Mouse (Mus musculus) hindbrain, postnatal 0 days (tissue): ENCODE results near the gene Cfap45. TPM values are rescaled to one million over a fixed set of nuclear protein-coding genes. Genes with fewer than 3 reads are reported as not detected.

Experiments
- ATAC-seq: fragments of 200-750 bp; cut with Nextera tagmentation; 2 replicates; pipeline ENCODE4 v1.8.0; 2017; ENCODE audit warnings: mild to moderate bottlenecking, moderate TSS enrichment, moderate library complexity
- DNase-seq: peaks from one replicate; pipeline ENCODE4 v3.0.0-alpha.2; 2015; ENCODE audit warnings: low spot score
- H3K27ac ChIP-seq: fragments of 300-500 bp; sonication (generic); 2 replicates; pipeline ENCODE4 v1.5.1; 2014; ENCODE audit warnings: mild to moderate bottlenecking
- H3K27me3 ChIP-seq: fragments of 300-500 bp; sonication (generic); 2 replicates; pipeline ENCODE4 v1.6.1; 2014; ENCODE audit warnings: low read length, mixed read lengths; ENCODE audit not compliant: insufficient read depth
- H3K36me3 ChIP-seq: fragments of 300-500 bp; sonication (generic); 2 replicates; pipeline ENCODE4 v1.6.1; 2014; ENCODE audit warnings: low read length, mixed read lengths; ENCODE audit not compliant: insufficient read depth
- H3K4me1 ChIP-seq: fragments of 300-500 bp; sonication (generic); 2 replicates; pipeline ENCODE4 v1.6.1; 2014; ENCODE audit warnings: antibody characterized with exemption, low read length, mixed read lengths; ENCODE audit not compliant: insufficient read depth
- H3K4me2 ChIP-seq: fragments of 300-500 bp; sonication (generic); 2 replicates; pipeline ENCODE4 v1.6.1; 2014; ENCODE audit warnings: low read depth, mild to moderate bottlenecking, low read length, moderate library complexity, mixed read lengths
- H3K4me3 ChIP-seq: fragments of 300-500 bp; sonication (generic); 2 replicates; pipeline ENCODE4 v1.5.1; 2014; ENCODE audit warnings: low read length
- H3K9ac ChIP-seq: fragments of 300-500 bp; sonication (generic); replicated peaks from 2 replicates; pipeline ENCODE4 v1.6.1; 2014; ENCODE audit warnings: mild to moderate bottlenecking, low read length, moderate library complexity, mixed read lengths
- H3K9me3 ChIP-seq: fragments of 300-500 bp; sonication (generic); 2 replicates; pipeline ENCODE4 v1.6.1; 2016; ENCODE audit warnings: low read length, mixed read lengths
- CTCF ChIP-seq: IDR thresholded peaks from 2 replicates; pipeline ENCODE4 v1.5.1; 2016; ENCODE audit warnings: antibody characterized with exemption, control low read depth, low read depth
- WGBS: fragments of 180-500 bp; shearing (Covaris S2); extraction: QIAGEN DNeasy Blood & Tissue Kit; methylation state at CpG from one replicate; pipeline ENCODE4 v1.1.7; 2014; 5-methylcytosine and 5-hydroxymethylcytosine counted together
- polyA plus RNA-seq: library from polyadenylated mRNA; unstranded; fragments of >200 nt; fragmentation: Nextera tagmentation; extraction: Ambion mirVana; gene quantifications from 2 replicates; pipeline ENCODE4 v1.2.1, GENCODE M21; 2015
- total RNA-seq: library from RNA; depleted of rRNA; stranded (reverse); fragments of >200 nt; gene quantifications from 2 replicates; pipeline ENCODE4 v1.2.3, GENCODE M21; 2014; rRNA removed

Cfap45 gene
- total and polyA plus RNA-seq, 2 experiments from 2014 or later: 1.2 to 3.7 TPM

DNA sequence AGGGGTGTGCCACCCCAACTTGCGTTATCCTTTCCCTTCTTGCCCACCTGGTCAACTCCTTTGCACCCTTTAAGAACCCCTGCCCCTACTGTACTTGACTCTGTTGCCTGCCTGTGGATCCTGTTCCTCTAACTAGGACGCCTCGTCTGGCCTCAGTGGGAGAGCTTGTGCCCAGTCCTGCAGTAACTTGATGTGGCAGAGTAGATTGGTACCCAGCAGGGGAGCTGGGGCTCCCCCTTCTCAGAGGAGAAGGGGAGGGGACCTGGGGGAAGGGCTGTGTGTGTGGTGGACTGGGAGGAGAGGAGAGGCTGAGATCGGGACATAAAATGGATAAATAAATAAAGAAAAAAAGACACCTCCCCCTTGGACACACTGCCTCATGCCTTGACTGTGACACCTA, 64.4 kb downstream of the Cfap45 start:
- no peak overlapping the region for H3K9ac ChIP-seq
- WGBS: 49% methylated on average over 4 of the region's 4 CpGs
- TF ChIP-seq CTCF: no peak
- ATAC-seq: peak; percentile 24; the same call in 1 of the 2 replicates
- no peak overlapping the region for H3K27ac ChIP-seq
- H3K9me3 ChIP-seq: no peaks in the 10 kb centered on the region
- H3K27me3 ChIP-seq: no peaks in the 10 kb centered on the region
- no peak for DNase-seq
- peaks cover 6% of the 10 kb centered on the region for H3K4me1 ChIP-seq
- H3K4me2 ChIP-seq: no peak overlapping the region
- H3K4me3 ChIP-seq: no peak overlapping the region
- H3K36me3 ChIP-seq: no peaks in the 10 kb centered on the region

DNA sequence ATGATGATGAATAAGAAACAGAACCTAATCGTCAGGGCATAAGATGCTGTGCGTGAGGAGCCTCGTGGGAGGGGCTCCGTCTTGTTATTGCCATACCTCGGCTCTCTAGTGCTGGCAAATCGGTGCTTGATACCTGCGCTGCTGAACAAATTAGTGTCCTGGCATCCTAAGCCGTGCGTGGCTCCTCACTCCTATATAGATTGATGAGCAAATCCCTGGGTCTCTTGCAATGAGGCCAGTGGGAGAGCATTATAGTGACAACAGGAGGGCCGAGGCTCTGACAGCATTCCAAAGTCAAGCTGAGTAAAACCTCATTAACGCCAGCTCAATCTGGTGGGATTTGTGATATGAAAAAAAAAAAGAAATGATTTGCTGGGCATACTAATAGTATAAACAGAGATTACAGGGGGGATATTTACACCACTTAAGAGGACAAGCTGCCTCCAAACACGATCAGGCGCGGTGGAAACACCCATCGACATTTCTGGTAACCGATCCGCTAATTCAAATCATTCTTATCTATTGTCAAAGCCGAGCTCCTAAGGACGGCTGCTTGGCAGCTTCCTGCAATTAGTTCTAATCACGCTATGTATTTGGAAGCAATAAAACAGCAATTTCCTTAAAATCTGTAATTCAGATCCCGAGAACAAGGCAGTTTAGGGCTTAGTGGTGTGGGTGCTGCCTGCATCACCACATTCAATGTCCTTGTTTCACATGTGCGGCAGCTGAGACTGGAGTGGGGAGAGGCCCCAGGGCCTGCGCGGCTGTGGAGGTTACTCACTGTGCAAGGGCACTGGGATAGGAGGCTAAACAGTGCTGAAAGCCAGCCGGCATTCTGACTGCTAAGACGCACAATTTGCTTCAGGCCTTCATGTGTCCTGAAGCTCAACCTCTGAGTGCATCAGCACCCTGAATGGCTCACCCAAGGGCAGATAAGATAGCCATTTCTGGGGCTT, 65.3 kb downstream of the Cfap45 start:
- peaks cover 6% of the 10 kb centered on the region for H3K4me1 ChIP-seq
- TF ChIP-seq CTCF: no peak
- 19% methylated on average over 26 of the region's 26 CpGs for WGBS
- H3K27ac ChIP-seq: 0 out of 2 replicates have a peak overlapping the region, but pooled peaks have one; percentile 15
- H3K36me3 ChIP-seq: no peaks in the 10 kb centered on the region
- H3K9me3 ChIP-seq: no peaks in the 10 kb centered on the region
- peak; percentile 44 for DNase-seq
- no peak overlapping the region for H3K4me3 ChIP-seq
- H3K9ac ChIP-seq: 0 out of 2 replicates have a peak overlapping the region, but pooled peaks have one; percentile 17
- no peaks in the 10 kb centered on the region for H3K27me3 ChIP-seq
- ATAC-seq: peak; percentile 54
- peak overlapping the region; percentile 27 for H3K4me2 ChIP-seq

DNA sequence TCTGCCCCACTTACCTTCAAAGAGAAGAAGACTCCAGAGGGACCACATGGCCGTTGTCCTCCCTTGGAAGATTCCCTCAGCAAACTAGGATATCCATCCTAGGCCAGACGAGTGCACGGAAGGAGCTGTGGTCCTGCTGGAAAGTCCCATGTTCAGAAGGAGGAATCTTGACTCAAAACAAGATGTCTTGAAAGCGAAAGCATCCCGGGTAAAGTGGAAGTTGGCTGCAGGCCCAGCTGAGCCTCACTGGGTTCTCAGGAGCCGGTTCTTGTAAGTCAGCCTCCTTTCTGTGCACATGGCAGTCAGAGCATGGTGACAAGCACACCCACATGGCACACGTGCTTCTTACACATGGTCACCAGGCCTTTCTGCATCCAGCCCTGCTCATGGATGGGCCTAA, 69.8 kb downstream of the Cfap45 start, which contains the start of gene Slamf8:
TSS of gene Slamf8 (minus strand) at position 184 of the 400 bp plus-strand sequence.
- Histone ChIP-seq H3K4me3 (no peak within 1 kb of the TSS), H3K9ac (no peak within 1 kb of the TSS), H3K27ac (no peak within 1 kb of the TSS), H3K9me3 (no peaks in the 10 kb centered on the region), H3K27me3 (no peaks in the 10 kb centered on the region), H3K4me1 (peaks cover 6% of the 10 kb centered on the region), H3K4me2 (no peak within 1 kb of the TSS), H3K36me3 (no peaks in the 10 kb centered on the region)
- WGBS: 70% methylated on average over 7 of the region's 7 CpGs
- no peak for DNase-seq
- no peak for ATAC-seq
- no peak for TF ChIP-seq CTCF

DNA sequence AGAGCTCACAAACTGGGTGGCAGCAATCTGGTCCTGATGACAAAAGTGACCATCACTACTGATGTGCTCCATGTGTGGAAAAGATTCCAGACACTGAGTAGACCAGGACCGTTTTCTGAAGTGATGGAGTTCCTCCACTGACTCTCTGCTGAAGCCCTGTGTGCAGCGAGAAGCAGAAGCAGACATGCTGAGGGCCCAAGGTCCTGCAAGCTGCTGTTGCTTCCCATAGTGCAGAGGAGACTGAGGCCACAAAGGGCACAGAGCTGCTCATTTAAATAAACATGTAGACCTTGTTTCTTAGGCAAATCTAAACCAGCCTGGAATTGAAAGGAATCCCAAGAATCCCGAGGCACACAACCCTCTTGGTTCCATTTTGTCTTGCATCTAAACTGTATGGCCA, 72.7 kb downstream of the Cfap45 start:
- no peak overlapping the region for H3K9ac ChIP-seq
- 81% methylated on average over 3 of the region's 3 CpGs for WGBS
- H3K27me3 ChIP-seq: no peaks in the 10 kb centered on the region
- no peaks in the 10 kb centered on the region for H3K36me3 ChIP-seq
- H3K4me2 ChIP-seq: no peak overlapping the region
- ATAC-seq (no peak), DNase-seq (no peak)
- no peak overlapping the region for H3K27ac ChIP-seq
- no peaks in the 10 kb centered on the region for H3K4me1 ChIP-seq
- H3K4me3 ChIP-seq: no peak overlapping the region
- TF ChIP-seq CTCF: no peak
- no peaks in the 10 kb centered on the region for H3K9me3 ChIP-seq

DNA sequence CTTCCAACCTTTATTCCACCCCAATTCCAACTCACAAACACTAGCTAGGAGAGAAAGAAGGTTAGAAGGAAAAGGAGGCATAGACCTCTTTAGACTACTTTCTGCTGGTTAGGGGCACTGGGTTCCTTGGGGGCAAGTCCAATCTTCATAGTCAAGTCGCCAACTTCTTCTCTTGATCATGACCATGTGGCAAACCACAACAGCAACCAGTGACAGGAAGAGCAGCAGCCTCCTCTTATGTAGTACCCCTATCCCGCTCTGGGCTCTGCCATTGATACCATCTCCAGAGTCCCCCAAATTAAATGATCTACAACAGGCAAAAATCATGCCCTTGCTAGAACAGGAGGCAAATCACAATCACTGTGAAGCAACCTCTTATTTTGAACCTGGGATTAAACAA, 73.4 kb downstream of the Cfap45 start:
- no peak for ATAC-seq
- Histone ChIP-seq H3K27me3 (no peaks in the 10 kb centered on the region), H3K4me3 (no peak overlapping the region), H3K4me2 (no peak overlapping the region), H3K9ac (no peak overlapping the region), H3K9me3 (no peaks in the 10 kb centered on the region), H3K27ac (no peak overlapping the region), H3K4me1 (no peaks in the 10 kb centered on the region), H3K36me3 (no peaks in the 10 kb centered on the region)
- no peak for TF ChIP-seq CTCF
- WGBS: 85% methylated on average over 2 of the region's 2 CpGs
- DNase-seq: no peak

DNA sequence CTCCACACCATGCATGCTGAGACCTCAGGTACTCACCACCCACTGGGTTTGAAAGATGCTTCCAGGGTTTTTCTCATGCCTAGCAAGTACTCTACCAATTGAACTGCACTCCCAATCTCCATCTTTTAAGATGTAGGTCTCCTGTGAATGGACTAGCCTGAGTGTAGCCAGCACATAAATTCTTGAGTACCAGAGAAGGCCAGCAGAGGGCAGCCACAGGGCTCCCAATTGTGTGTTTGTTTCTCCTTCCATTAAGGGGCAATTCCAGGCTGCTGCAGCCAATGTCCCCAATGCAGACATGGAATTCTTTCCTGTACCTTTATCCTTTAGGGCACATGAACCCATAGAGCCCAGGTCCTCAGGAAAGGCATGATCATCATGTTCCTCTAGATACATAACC, 73.9 kb downstream of the Cfap45 start:
- Histone ChIP-seq H3K9me3 (no peaks in the 10 kb centered on the region), H3K4me3 (no peak overlapping the region), H3K36me3 (no peaks in the 10 kb centered on the region), H3K27me3 (no peaks in the 10 kb centered on the region), H3K27ac (no peak overlapping the region), H3K9ac (no peak overlapping the region), H3K4me1 (no peaks in the 10 kb centered on the region), H3K4me2 (no peak overlapping the region)
- peak; percentile 80 for TF ChIP-seq CTCF
- DNase-seq (peak; percentile 66), ATAC-seq (peak; percentile 64; the same call in 1 of the 2 replicates)

Other genes with a start within 250 kb of the Cfap45 start
- gene Atp1a2, start 222.7 kb upstream of the Cfap45 start, total RNA-seq: 546 and 572 TPM in 2 replicates
- 119 and 123 TPM in 2 replicates for gene Atp1a2, start 222.7 kb upstream of the Cfap45 start, polyA plus RNA-seq
- 8.0 and 9.8 TPM in 2 replicates for gene Kcnj9, start 191.5 kb upstream of the Cfap45 start, total RNA-seq
- 3.6 and 4.2 TPM in 2 replicates for gene Kcnj9, start 191.5 kb upstream of the Cfap45 start, polyA plus RNA-seq
- 8.6 and 10.0 TPM in 2 replicates for gene Kcnj10, start 179.6 kb upstream of the Cfap45 start, total RNA-seq
- gene Kcnj10, start 179.6 kb upstream of the Cfap45 start, polyA plus RNA-seq: 5.4 and 5.6 TPM in 2 replicates
- gene Pigm, start 144.3 kb upstream of the Cfap45 start, total RNA-seq: 12.2 and 14.7 TPM in 2 replicates
- 2.7 and 3.0 TPM in 2 replicates for gene Pigm, start 144.3 kb upstream of the Cfap45 start, polyA plus RNA-seq
- not detected in 2 replicates for gene Slamf9, start 45.4 kb upstream of the Cfap45 start, total RNA-seq
- 0.39 and 0.49 TPM in 2 replicates for gene Slamf9, start 45.4 kb upstream of the Cfap45 start, polyA plus RNA-seq
- gene Igsf9, start 39.0 kb upstream of the Cfap45 start, total RNA-seq: 17.9 and 33.0 TPM in 2 replicates
- 10.5 and 13.5 TPM in 2 replicates for gene Igsf9, start 39.0 kb upstream of the Cfap45 start, polyA plus RNA-seq
- gene Tagln2, start 20.8 kb upstream of the Cfap45 start, total RNA-seq: 45.1 and 70.2 TPM in 2 replicates
- 59.2 and 61.6 TPM in 2 replicates for gene Tagln2, start 20.8 kb upstream of the Cfap45 start, polyA plus RNA-seq
- 1.9 and 2.9 TPM in 2 replicates for gene Vsig8, start 35.1 kb downstream of the Cfap45 start, total RNA-seq
- gene Vsig8, start 35.1 kb downstream of the Cfap45 start, polyA plus RNA-seq: 1.9 and 2.0 TPM in 2 replicates
- gene Slamf8, start 69.8 kb downstream of the Cfap45 start, total RNA-seq: 0.11 TPM in 1 of 2 replicates, not detected in the other
- 0.14 TPM in 1 of 2 replicates, not detected in the other for gene Slamf8, start 69.8 kb downstream of the Cfap45 start, polyA plus RNA-seq
- 0.18 TPM in 1 of 2 replicates, not detected in the other for gene Fcrl6, start 81.8 kb downstream of the Cfap45 start, total RNA-seq
- not detected in 2 replicates for gene Fcrl6, start 81.8 kb downstream of the Cfap45 start, polyA plus RNA-seq
- gene Dusp23, start 112.2 kb downstream of the Cfap45 start, total RNA-seq: 2.4 and 3.8 TPM in 2 replicates
- gene Dusp23, start 112.2 kb downstream of the Cfap45 start, polyA plus RNA-seq: 8.8 and 9.0 TPM in 2 replicates
- not detected in 2 replicates for gene Crp, start 177.3 kb downstream of the Cfap45 start, total RNA-seq
- gene Crp, start 177.3 kb downstream of the Cfap45 start, polyA plus RNA-seq: 0.10 and 0.14 TPM in 2 replicates